In genomic region chr1:158871401-158871800, GRCm38 (mm10) we compare ENCODE assay signal across 15 mouse cellular contexts.
"Had no signal": no experiment of that assay in that cellular context is flagged by ENCODE, and none has a peak within 500 bp of the region (broad histone marks: within the 10 kb centered on the region; RNA-seq: fewer than 3 reads in every experiment).

No protein-coding gene starts in this region.

- DNase-seq: heart, postnatal 10 days; heart, postnatal 14 days; heart, postnatal 36 days; heart, postnatal 4 days; kidney, adult 18-20 months; kidney, adult 2 months; kidney, adult 8-10 months; kidney, adult 9 months; kidney, postnatal 10 days; kidney, postnatal 14 days; kidney, postnatal 25 days; kidney, postnatal 36 days; kidney, postnatal 4 days; layer of hippocampus, adult 9-11 months; layer of hippocampus, postnatal 36 days had no signal
